18 mouse cellular contexts compared by ENCODE assay signal in the genomic region with DNA sequence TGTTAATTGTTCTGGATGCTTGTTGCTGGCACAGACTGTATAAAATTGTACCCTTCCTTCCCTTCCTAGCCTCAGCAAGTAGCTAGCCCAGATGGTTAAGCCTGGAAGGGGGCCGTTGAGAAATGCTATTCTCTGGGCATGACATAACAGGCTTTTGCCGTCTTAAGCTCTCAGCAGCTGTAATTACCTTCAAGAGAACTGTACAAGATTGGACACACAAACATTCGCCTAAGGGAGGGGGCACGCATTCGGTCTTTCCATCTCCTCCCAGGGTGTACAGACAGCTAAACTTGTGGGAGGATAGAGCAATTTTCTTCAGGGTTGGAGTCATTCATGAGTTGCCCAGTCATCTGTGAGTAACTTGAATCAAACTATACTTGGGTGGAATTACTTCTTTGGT. TPM values are rescaled to one million over a fixed set of nuclear protein-coding genes. Genes with fewer than 3 reads are reported as not detected.
DNase-seq lines count a peak whose midpoint lies in the region; ATAC-seq and TF ChIP-seq lines count a peak whose summit lies in the region.
"Had no signal": no experiment of that assay in that cellular context is flagged by ENCODE, and none has a peak within 500 bp of the region (broad histone marks: within the 10 kb centered on the region; RNA-seq: fewer than 3 reads in every experiment).

No protein-coding gene starts in this region.

- H3K36me3 ChIP-seq in forebrain, embryonic 14.5 days (ENCODE audit: control insufficient read depth, insufficient read depth, low read length), result no peaks in the 10 kb centered on the region
- H3K36me3 ChIP-seq in forebrain, embryonic 12.5 days (replicated peaks), result no peaks in the 10 kb centered on the region
- no peaks in the 10 kb centered on the region for H3K36me3 ChIP-seq in midbrain, embryonic 11.5 days (ENCODE audit: control insufficient read depth, insufficient read depth, low read length)
- H3K36me3 ChIP-seq in midbrain, embryonic 13.5 days, result no peaks in the 10 kb centered on the region
- H3K36me3 ChIP-seq: embryonic facial prominence, embryonic 15.5 days; forebrain, embryonic 15.5 days; heart, embryonic 12.5 days; hindbrain, embryonic 10.5 days had no signal

- no peak overlapping the region for H3K4me2 ChIP-seq in forebrain, embryonic 14.5 days (ENCODE audit: low read length)
- no peak overlapping the region for H3K4me2 ChIP-seq in forebrain, embryonic 12.5 days
- H3K4me2 ChIP-seq in midbrain, embryonic 11.5 days, result no peak overlapping the region
- H3K4me2 ChIP-seq in midbrain, embryonic 13.5 days (replicated peaks), result no peak overlapping the region
- H3K4me2 ChIP-seq: embryonic facial prominence, embryonic 15.5 days; forebrain, embryonic 15.5 days; heart, embryonic 12.5 days; hindbrain, embryonic 14.5 days had no signal

- DNase-seq in forebrain, embryonic 14.5 days (ENCODE audit: low spot score), result peak; percentile 2
- peak; percentile 14 for DNase-seq in midbrain, embryonic 11.5 days (ENCODE audit: low spot score, missing footprints)
- no peak for DNase-seq in spleen, postnatal 10 days (ENCODE audit: low spot score in 2 of 2)
- no peak for DNase-seq in gastrocnemius, postnatal 4 days (ENCODE audit: low spot score in 2 of 2)
- DNase-seq: adrenal gland, postnatal 10 days; cerebellum, adult 11-12 months; cerebellum, adult 9-10 months; cerebellum, postnatal 25 days; gastrocnemius, postnatal 14 days had no signal

- TF ChIP-seq POLR2A in olfactory bulb, adult 2 months (IDR thresholded peaks at IDR 0.05; ENCODE audit: insufficient read depth, low read depth, low read length), result no peak

- no peak overlapping the region for H3K9ac ChIP-seq in forebrain, embryonic 14.5 days (ENCODE audit: low read length)
- no peak overlapping the region for H3K9ac ChIP-seq in forebrain, embryonic 12.5 days
- H3K9ac ChIP-seq in midbrain, embryonic 11.5 days (ENCODE audit: low read length), result no peak overlapping the region
- H3K9ac ChIP-seq in midbrain, embryonic 13.5 days (replicated peaks), result no peak overlapping the region
- H3K9ac ChIP-seq: embryonic facial prominence, embryonic 15.5 days; forebrain, embryonic 15.5 days; heart, embryonic 12.5 days; hindbrain, embryonic 14.5 days had no signal

- no peak overlapping the region for H3K4me3 ChIP-seq in forebrain, embryonic 14.5 days (ENCODE audit: low read depth, low read length)
- H3K4me3 ChIP-seq in forebrain, embryonic 12.5 days (replicated peaks), result no peak overlapping the region
- no peak overlapping the region for H3K4me3 ChIP-seq in midbrain, embryonic 11.5 days (ENCODE audit: low read depth, low read length)
- H3K4me3 ChIP-seq in midbrain, embryonic 13.5 days (replicated peaks), result no peak overlapping the region
- no peak overlapping the region for H3K4me3 ChIP-seq in olfactory bulb, adult 2 months (ENCODE audit: insufficient read depth, low read depth, low read length)
- H3K4me3 ChIP-seq: embryonic facial prominence, embryonic 15.5 days; forebrain, embryonic 15.5 days; heart, embryonic 12.5 days; hindbrain, embryonic 10.5 days had no signal

- H3K4me1 ChIP-seq in forebrain, embryonic 14.5 days (ENCODE audit: control insufficient read depth, insufficient read depth, low read length), result no peaks in the 10 kb centered on the region
- no peaks in the 10 kb centered on the region for H3K4me1 ChIP-seq in forebrain, embryonic 12.5 days
- no peaks in the 10 kb centered on the region for H3K4me1 ChIP-seq in midbrain, embryonic 11.5 days (ENCODE audit: control insufficient read depth, insufficient read depth, low read length)
- no peaks in the 10 kb centered on the region for H3K4me1 ChIP-seq in midbrain, embryonic 13.5 days (replicated peaks)
- H3K4me1 ChIP-seq in olfactory bulb, adult 2 months (ENCODE audit: control insufficient read depth, insufficient read depth, low read length), result peaks cover 10% of the 10 kb centered on the region
- H3K4me1 ChIP-seq: embryonic facial prominence, embryonic 15.5 days; forebrain, embryonic 15.5 days; hindbrain, embryonic 10.5 days had no signal

- no peak for TF ChIP-seq CTCF in olfactory bulb, adult 2 months (IDR thresholded peaks at IDR 0.05; ENCODE audit: insufficient read depth, low read depth, low read length)

- H3K27ac ChIP-seq in forebrain, embryonic 14.5 days (ENCODE audit: low read depth, low read length), result no peak overlapping the region
- no peak overlapping the region for H3K27ac ChIP-seq in forebrain, embryonic 12.5 days
- H3K27ac ChIP-seq in midbrain, embryonic 11.5 days (ENCODE audit: low read depth, low read length), result no peak overlapping the region
- no peak overlapping the region for H3K27ac ChIP-seq in midbrain, embryonic 13.5 days
- peak overlapping the region; percentile 31; the same call in 1 of the 2 replicates for H3K27ac ChIP-seq in olfactory bulb, adult 2 months (ENCODE audit: insufficient read depth, low read depth, low read length)
- H3K27ac ChIP-seq: embryonic facial prominence, embryonic 15.5 days; hindbrain, embryonic 10.5 days; hindbrain, embryonic 14.5 days had no signal

- H3K27me3 ChIP-seq in forebrain, embryonic 14.5 days (replicated peaks; ENCODE audit: control insufficient read depth, insufficient read depth, low read length), result no peaks in the 10 kb centered on the region
- no peaks in the 10 kb centered on the region for H3K27me3 ChIP-seq in forebrain, embryonic 12.5 days
- no peaks in the 10 kb centered on the region for H3K27me3 ChIP-seq in midbrain, embryonic 11.5 days (ENCODE audit: control insufficient read depth, insufficient read depth, low read length)
- H3K27me3 ChIP-seq in midbrain, embryonic 13.5 days, result no peaks in the 10 kb centered on the region
- H3K27me3 ChIP-seq: embryonic facial prominence, embryonic 15.5 days; forebrain, embryonic 15.5 days; heart, embryonic 12.5 days had no signal

- ATAC-seq in forebrain, embryonic 14.5 days, result no peak
- ATAC-seq in forebrain, embryonic 12.5 days (ENCODE audit: low FRiP score), result no peak
- no peak for ATAC-seq in midbrain, embryonic 11.5 days (ENCODE audit: low FRiP score)
- no peak for ATAC-seq in midbrain, embryonic 13.5 days
- ATAC-seq: forebrain, embryonic 15.5 days had no signal

- H3K9me3 ChIP-seq in forebrain, embryonic 14.5 days (replicated peaks; ENCODE audit: control insufficient read depth, low read length), result no peaks in the 10 kb centered on the region
- no peaks in the 10 kb centered on the region for H3K9me3 ChIP-seq in forebrain, embryonic 12.5 days
- H3K9me3 ChIP-seq in midbrain, embryonic 11.5 days (ENCODE audit: control insufficient read depth, low read length), result no peaks in the 10 kb centered on the region
- no peaks in the 10 kb centered on the region for H3K9me3 ChIP-seq in midbrain, embryonic 13.5 days
- H3K9me3 ChIP-seq: embryonic facial prominence, embryonic 15.5 days; forebrain, embryonic 15.5 days; heart, embryonic 12.5 days; hindbrain, embryonic 10.5 days had no signal

- 68% methylated on average over 5 of the region's 5 CpGs for WGBS in forebrain, embryonic 14.5 days
- 80% methylated on average over 5 of the region's 5 CpGs for WGBS in forebrain, embryonic 12.5 days
- 77% methylated on average over 5 of the region's 5 CpGs for WGBS in midbrain, embryonic 11.5 days
- WGBS in midbrain, embryonic 13.5 days, result 81% methylated on average over 5 of the region's 5 CpGs
- WGBS in olfactory bulb, adult 2 months, result 18% methylated on average over 5 of the region's 5 CpGs

RNA-seq across cellular contexts. Expression of a gene that starts 43.0 kb away (rescaled TPM):
- 131 and 182 TPM in 2 replicates for polyA plus RNA-seq in forebrain, embryonic 14.5 days (2014; fragmentation: Nextera tagmentation; extraction: Ambion mirVana)
- polyA plus RNA-seq in forebrain, embryonic 12.5 days (2016; fragmentation: Nextera tagmentation; extraction: Ambion mirVana), result 20.4 and 21.1 TPM in 2 replicates
- polyA plus RNA-seq in midbrain, embryonic 11.5 days (2014; fragmentation: Nextera tagmentation; extraction: Ambion mirVana), result 14.4 and 18.2 TPM in 2 replicates
- polyA plus RNA-seq in midbrain, embryonic 13.5 days (2015; fragmentation: Nextera tagmentation; extraction: Ambion mirVana), result 27.9 and 28.5 TPM in 2 replicates
- polyA plus RNA-seq in olfactory bulb, adult 2 months (2012; ENCODE audit: insufficient read depth, insufficient read length, low replicate concordance, missing spikeins), result not detected in 2 replicates
- total RNA-seq in gastrocnemius, postnatal 4 days (2021), result 10 to 100 TPM; 12.8 to 15.9 TPM
- polyA plus RNA-seq: C2C12 had no signal

Comparison
In these comparisons a context has a peak if more than half of its experiments do, and no peak if none do; other contexts are left out.
1. DNase-seq: peak in forebrain, embryonic 14.5 days (single experiment) and midbrain, embryonic 11.5 days (single experiment); none in spleen, postnatal 10 days (0 of 2) and gastrocnemius, postnatal 4 days (0 of 2).
2. RNA of a gene that starts 43.0 kb away (polyA plus RNA-seq): 131 to 182 TPM in forebrain, embryonic 14.5 days, 27.9 to 28.5 TPM in midbrain, embryonic 13.5 days, 20.4 to 21.1 TPM in forebrain, embryonic 12.5 days and 14.4 to 18.2 TPM in midbrain, embryonic 11.5 days; not detected in olfactory bulb, adult 2 months; every median in the first group is over 10 times any median in the second.